Mouse (Mus musculus) heart, embryonic 13.5 days (tissue): ENCODE data around the gene Ccdc162. TPM values are rescaled to one million over a fixed set of nuclear protein-coding genes. Genes with fewer than 3 reads are reported as not detected.

Source experiments
- ATAC-seq: fragments of 200-750 bp; cut with Nextera tagmentation; 2 replicates; pipeline ENCODE4 v1.8.0; 2017; ENCODE audit warnings: moderate TSS enrichment; ENCODE audit not compliant: insufficient number of reproducible peaks, low FRiP score, low TSS enrichment; ENCODE audit errors: extremely low read depth
- H3K27ac ChIP-seq: fragments of 300-500 bp; sonication (generic); replicated peaks from 2 replicates; pipeline ENCODE4 v1.5.1; 2015; ENCODE audit warnings: moderate library complexity, mild to moderate bottlenecking, inconsistent platforms
- H3K27me3 ChIP-seq: fragments of 300-500 bp; sonication (generic); replicated peaks from 2 replicates; pipeline ENCODE4 v1.6.1; 2015; ENCODE audit warnings: mild to moderate bottlenecking, inconsistent platforms
- H3K36me3 ChIP-seq: fragments of 300-500 bp; sonication (generic); 2 replicates; pipeline ENCODE4 v1.6.1; 2015; ENCODE audit warnings: mild to moderate bottlenecking, inconsistent platforms
- H3K4me1 ChIP-seq: fragments of 300-500 bp; sonication (generic); 2 replicates; pipeline ENCODE4 v1.6.1; 2015; ENCODE audit warnings: inconsistent platforms
- H3K4me2 ChIP-seq: fragments of 300-500 bp; sonication (generic); 2 replicates; pipeline ENCODE4 v1.6.1; 2015; ENCODE audit warnings: inconsistent platforms, mild to moderate bottlenecking, moderate library complexity
- H3K4me3 ChIP-seq: fragments of 300-500 bp; sonication (generic); 2 replicates; pipeline ENCODE4 v1.5.1; 2015; ENCODE audit warnings: moderate library complexity, mild to moderate bottlenecking, inconsistent platforms
- H3K9ac ChIP-seq: fragments of 300-500 bp; sonication (generic); 2 replicates; pipeline ENCODE4 v1.6.1; 2015; ENCODE audit warnings: inconsistent platforms, mild to moderate bottlenecking, moderate library complexity
- H3K9me3 ChIP-seq: fragments of 300-500 bp; sonication (generic); 2 replicates; pipeline ENCODE4 v1.6.1; 2016; ENCODE audit warnings: inconsistent platforms
- WGBS: fragments of 180-500 bp; shearing (Covaris S2); methylation state at CpG from one replicate; pipeline ENCODE4 v1.1.7; 2015; ENCODE audit warnings: mixed read lengths; 5-methylcytosine and 5-hydroxymethylcytosine counted together
- polyA plus RNA-seq: library from polyadenylated mRNA; unstranded; fragments of >200 nt; fragmentation: Nextera tagmentation; extraction: Ambion mirVana; gene quantifications from 2 replicates; pipeline ENCODE4 v1.2.1, GENCODE M21; 2015

Gene Ccdc162
- polyA plus RNA-seq, result 0.27 and 0.38 TPM in 2 replicates

DNA sequence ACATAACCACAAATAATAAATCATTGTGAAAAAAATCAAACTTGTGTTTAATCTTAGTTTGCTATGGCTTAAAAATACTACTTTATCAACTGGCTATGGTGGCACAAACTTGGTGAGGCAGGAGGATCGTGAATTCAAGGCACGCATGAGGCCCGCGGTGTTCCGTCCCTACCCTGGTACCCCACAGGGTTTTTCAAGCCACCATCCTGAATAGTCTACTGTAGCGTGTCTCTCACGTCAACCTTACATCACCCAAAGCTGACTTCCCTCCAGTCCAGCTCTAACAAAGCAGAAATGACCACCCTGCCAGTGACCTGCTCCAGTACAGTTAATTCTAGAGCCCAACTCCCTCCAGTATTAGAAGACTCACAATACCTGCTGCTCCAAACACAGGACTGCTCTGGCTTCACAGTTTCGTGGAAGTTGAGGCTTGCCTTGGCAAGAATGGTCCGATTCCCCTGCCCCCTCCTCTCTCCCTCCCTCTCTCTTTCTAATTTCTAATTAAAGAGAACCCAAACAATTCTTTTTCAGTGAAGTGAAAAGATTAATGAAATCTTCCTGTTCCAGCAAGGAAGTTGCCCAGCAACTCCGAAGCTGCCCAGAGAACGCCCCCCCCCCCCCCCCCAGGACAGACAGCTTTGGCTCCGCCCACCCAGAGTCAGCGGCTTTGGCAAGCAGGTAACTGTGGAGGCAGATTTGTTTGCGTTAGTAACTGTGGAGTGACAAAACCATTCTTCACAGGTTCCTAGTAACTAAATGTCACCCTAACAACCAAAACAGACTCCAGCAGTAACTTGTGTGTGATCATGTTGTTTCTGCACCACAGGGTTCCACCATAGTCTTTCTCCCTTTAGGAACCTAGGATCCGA, at the start of gene Ccdc162:
TSS of gene Ccdc162 (minus strand) at position 606 of the 869 bp plus-strand sequence.
- no peaks in the 10 kb centered on the region for H3K4me1 ChIP-seq
- H3K9ac ChIP-seq, result 0 out of 2 replicates have a peak within 1 kb of the TSS, but pooled peaks have one; percentile 19
- no peaks in the 10 kb centered on the region for H3K9me3 ChIP-seq
- H3K27me3 ChIP-seq, result no peaks in the 10 kb centered on the region
- no peak within 1 kb of the TSS for H3K4me3 ChIP-seq
- no peak within 1 kb of the TSS for H3K27ac ChIP-seq
- peaks cover 10% of the 10 kb centered on the region for H3K36me3 ChIP-seq
- 63% methylated on average over 15 of the region's 15 CpGs for WGBS
- ATAC-seq, result no peak
- H3K4me2 ChIP-seq, result no peak within 1 kb of the TSS

DNA sequence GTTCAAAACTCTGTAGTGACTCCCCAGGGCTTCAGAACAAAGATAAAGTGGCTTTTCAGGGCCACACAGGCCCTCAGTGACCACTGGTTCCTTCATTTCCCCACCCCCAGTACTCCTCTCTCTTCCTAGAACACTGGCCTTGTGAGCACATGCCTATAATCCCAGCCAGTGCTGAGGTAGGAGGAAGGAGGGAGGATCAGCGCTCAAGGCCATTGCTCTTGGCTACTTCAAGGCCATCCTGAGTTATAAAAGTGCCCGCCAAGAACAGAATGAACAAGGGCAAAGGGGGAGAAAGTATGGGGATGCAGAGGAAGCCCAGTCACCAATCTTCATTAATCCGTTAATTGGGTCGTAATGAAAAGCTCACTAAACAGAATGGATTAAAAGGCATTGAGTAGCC, 49.2 kb upstream of the Ccdc162 start:
- ATAC-seq, result no peak
- H3K9me3 ChIP-seq, result no peaks in the 10 kb centered on the region
- WGBS, result 89% methylated on average over 4 of the region's 4 CpGs
- no peak overlapping the region for H3K9ac ChIP-seq
- peaks cover 8% of the 10 kb centered on the region; the same call in 1 of the 2 replicates for H3K4me1 ChIP-seq
- H3K36me3 ChIP-seq, result no peaks in the 10 kb centered on the region
- no peak overlapping the region for H3K4me3 ChIP-seq
- H3K27ac ChIP-seq, result no peak overlapping the region
- H3K27me3 ChIP-seq, result no peaks in the 10 kb centered on the region
- H3K4me2 ChIP-seq, result no peak overlapping the region

DNA sequence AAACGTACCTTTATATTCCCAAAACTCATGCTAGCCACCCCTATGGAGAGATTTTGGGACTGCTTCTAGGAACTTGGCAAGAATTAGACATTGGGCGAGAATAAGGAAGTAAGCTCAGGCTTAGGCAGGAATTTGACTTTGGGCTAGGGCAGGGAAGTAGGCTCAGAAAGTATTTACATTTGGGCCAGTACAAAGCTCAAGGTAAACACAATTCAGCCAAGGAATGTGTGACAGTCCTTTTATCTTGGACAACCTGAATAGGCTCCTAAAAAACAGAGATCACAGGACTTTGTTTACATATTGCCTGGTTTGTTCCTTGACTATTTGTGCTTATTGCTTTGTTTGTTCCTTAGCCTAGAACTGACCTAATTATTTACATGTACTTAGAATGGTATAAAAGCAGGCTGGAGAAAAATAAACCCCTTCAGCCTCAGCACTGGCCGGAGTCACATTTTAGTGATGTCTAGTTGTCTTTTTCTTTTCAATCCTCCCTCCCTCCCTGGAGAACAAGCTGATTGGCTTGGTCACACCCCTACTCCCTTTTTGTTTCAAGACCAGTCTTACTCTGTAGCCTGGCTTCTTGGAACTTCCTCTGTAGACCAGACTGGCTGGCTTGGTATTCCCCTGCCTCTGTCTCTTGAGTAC, 47.4 kb upstream of the Ccdc162 start:
- no peak overlapping the region for H3K9ac ChIP-seq
- H3K4me1 ChIP-seq, result peaks cover 11% of the 10 kb centered on the region; the same call in 1 of the 2 replicates
- no peak overlapping the region for H3K27ac ChIP-seq
- no peaks in the 10 kb centered on the region for H3K27me3 ChIP-seq
- H3K4me3 ChIP-seq, result no peak overlapping the region
- H3K36me3 ChIP-seq, result no peaks in the 10 kb centered on the region
- WGBS, result 77% methylated on average over 3 of the region's 3 CpGs
- no peaks in the 10 kb centered on the region for H3K9me3 ChIP-seq
- no peak overlapping the region for H3K4me2 ChIP-seq
- no peak for ATAC-seq

DNA sequence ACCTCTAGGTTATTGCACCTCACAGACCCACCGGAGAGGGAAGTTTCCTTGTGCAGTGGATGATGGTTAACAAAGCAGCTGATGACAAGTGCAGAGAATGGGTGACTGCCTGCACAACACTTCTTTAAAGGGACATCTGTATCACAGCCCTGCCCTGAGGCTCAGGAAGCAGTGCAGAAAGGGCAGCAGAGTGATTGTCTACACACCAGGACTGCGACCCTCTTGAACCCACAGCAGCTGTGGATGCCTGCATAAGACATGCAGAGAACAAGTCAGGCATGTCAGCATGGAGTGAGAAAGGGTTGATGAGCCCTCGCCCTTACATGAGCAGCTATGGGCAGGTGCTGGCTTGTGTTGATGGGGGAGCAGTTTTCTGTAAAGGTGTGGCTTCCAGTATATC, 44.4 kb upstream of the Ccdc162 start:
- H3K4me2 ChIP-seq, result no peak overlapping the region
- WGBS, result 47% methylated on average over 3 of the region's 3 CpGs
- no peak overlapping the region for H3K4me3 ChIP-seq
- no peaks in the 10 kb centered on the region for H3K36me3 ChIP-seq
- no peaks in the 10 kb centered on the region for H3K27me3 ChIP-seq
- no peaks in the 10 kb centered on the region for H3K9me3 ChIP-seq
- H3K4me1 ChIP-seq, result peaks cover 20% of the 10 kb centered on the region
- no peak for ATAC-seq
- no peak overlapping the region for H3K9ac ChIP-seq
- no peak overlapping the region for H3K27ac ChIP-seq

DNA sequence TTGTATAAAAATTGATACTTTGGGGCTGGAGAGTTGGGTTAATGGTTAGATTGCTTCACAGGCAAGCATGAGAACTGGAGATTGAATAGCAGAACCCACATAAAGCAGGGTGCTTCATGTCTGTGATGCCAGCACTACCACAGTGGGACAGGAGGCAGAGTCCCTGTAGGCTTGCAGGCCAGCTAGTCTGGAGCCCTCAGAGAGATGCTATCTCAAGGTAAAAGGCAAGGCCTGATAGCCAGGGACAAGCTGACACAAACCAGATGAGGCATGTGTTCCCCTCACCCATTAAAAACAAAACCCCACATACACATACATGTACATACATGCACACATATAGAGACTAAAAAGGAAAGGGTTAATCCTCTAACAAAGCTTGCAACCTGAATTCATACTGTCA, 41.6 kb upstream of the Ccdc162 start:
- Histone ChIP-seq H3K9ac (no peak overlapping the region), H3K4me3 (no peak overlapping the region)
- ATAC-seq, result no peak

DNA sequence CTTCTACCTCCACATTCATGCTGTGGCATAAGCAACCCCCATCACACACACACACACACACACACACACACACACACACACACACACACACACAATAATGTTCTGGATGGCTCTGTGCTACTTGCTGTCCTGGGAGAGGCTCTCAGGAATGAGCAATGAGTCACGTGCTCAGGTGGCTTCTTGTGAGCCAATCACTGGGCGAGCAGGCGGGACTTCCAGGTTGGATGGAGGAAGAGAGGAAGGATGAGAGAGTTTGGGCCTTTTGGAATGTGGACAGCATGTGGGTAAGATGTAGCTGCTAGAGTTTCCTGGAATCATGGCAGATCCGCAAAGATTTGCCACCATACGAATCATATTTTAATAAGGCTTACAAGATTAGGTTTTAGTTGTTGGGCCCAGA, 40.8 kb upstream of the Ccdc162 start:
- Histone ChIP-seq H3K36me3 (no peaks in the 10 kb centered on the region), H3K4me1 (peaks cover 21% of the 10 kb centered on the region), H3K9me3 (no peaks in the 10 kb centered on the region)

More for the DNA sequence above, 41.6 kb upstream of the Ccdc162 start:
- Histone ChIP-seq H3K4me1 (peaks cover 20% of the 10 kb centered on the region), H3K36me3 (no peaks in the 10 kb centered on the region), H3K9me3 (no peaks in the 10 kb centered on the region), H3K27ac (no peak overlapping the region), H3K4me2 (no peak overlapping the region), H3K27me3 (no peaks in the 10 kb centered on the region)

DNA sequence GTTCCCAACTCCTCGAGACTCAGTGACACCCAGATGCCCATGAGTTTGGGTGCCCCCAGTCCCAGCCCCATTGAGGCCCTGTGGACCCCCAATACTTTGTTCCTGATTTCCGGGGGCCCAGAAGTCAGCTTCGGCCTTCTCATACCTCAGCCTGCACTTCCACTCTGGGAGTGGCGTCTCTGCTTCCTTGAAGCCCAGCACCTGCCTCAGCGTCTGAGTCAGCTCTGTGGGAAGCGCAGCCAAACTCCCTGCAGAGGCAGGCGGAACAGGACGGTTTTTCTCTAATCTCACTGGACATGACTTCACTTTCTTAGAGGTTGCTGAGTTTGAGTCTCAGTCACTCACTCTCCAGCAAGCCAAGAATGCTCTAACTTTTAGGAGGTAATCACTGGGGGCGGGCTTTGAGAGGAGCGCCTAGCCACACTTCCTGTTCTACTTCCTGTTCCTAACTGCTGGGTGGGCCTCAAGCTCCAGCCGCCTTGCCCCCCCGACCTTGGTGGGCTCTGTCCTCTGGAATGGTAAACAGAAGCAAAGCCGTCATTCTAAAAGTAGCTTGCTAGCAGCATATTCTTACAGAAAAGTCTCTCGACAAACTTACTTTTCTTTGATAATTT, 35.5 kb upstream of the Ccdc162 start:
- Histone ChIP-seq H3K4me3 (no peak overlapping the region), H3K27me3 (no peaks in the 10 kb centered on the region), H3K36me3 (no peaks in the 10 kb centered on the region), H3K4me2 (0 out of 2 replicates have a peak overlapping the region, but pooled peaks have one; percentile 4), H3K4me1 (peaks cover 8% of the 10 kb centered on the region), H3K9me3 (no peaks in the 10 kb centered on the region), H3K27ac (no peak overlapping the region), H3K9ac (no peak overlapping the region)
- no peak for ATAC-seq
- WGBS, result 60% methylated on average over 14 of the region's 14 CpGs

More for the DNA sequence above, 40.8 kb upstream of the Ccdc162 start:
- no peak overlapping the region for H3K27ac ChIP-seq
- no peak overlapping the region for H3K9ac ChIP-seq
- 88% methylated on average over 5 of the region's 5 CpGs for WGBS
- no peak for ATAC-seq
- no peaks in the 10 kb centered on the region for H3K27me3 ChIP-seq
- H3K4me3 ChIP-seq, result no peak overlapping the region
- H3K4me2 ChIP-seq, result no peak overlapping the region

DNA sequence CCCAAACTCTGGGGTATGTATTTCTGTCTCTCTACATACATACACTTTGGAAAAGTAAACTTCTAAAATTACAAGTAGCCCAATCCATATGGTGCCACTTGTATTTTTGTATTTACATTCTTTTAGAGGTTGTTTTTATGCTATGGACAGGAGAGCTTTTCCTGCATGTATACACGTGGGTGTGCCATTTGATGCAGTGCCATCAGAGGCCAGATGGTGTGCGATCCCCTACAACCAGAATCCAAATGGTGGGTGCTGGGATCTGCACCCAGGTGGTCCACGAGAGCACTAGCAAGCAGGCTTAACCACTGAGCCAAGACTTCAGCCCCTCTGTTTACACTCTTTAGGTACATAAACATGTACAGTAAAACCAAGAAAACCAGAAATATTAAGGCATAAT, 32.9 kb upstream of the Ccdc162 start:
- Histone ChIP-seq H3K4me1 (peaks cover 16% of the 10 kb centered on the region), H3K4me2 (no peak overlapping the region), H3K36me3 (no peaks in the 10 kb centered on the region), H3K9me3 (no peaks in the 10 kb centered on the region), H3K4me3 (no peak overlapping the region), H3K27ac (no peak overlapping the region), H3K9ac (no peak overlapping the region), H3K27me3 (no peaks in the 10 kb centered on the region)
- ATAC-seq, result no peak
- 80% methylated on average over 3 of the region's 3 CpGs for WGBS

DNA sequence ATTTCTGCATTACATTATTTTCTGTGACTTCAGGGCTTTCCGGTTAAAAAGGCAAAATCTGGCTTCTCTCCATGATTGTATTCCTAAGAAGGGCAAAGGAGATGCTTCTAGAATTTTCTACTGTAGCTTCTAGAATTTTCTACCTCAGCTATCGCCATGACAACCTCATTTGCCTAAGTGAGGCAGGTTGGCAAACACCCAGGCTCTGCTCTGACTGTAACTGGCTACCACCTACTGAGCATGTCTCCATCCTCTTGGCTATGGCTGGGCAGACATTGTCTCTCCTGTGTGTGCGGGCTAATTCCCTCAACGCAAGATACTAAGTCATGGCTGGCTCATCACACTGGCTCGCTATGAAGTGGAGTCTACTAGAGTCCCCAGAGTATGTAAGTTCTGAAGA, 30.1 kb upstream of the Ccdc162 start:
- H3K9ac ChIP-seq, result no peak overlapping the region
- no peak overlapping the region for H3K27ac ChIP-seq
- peaks cover 8% of the 10 kb centered on the region; the same call in 1 of the 2 replicates for H3K4me1 ChIP-seq
- WGBS, result 86% methylated on average over 5 of the region's 5 CpGs
- no peaks in the 10 kb centered on the region for H3K9me3 ChIP-seq
- peaks cover 16% of the 10 kb centered on the region for H3K36me3 ChIP-seq
- no peaks in the 10 kb centered on the region for H3K27me3 ChIP-seq
- ATAC-seq, result no peak
- no peak overlapping the region for H3K4me2 ChIP-seq
- no peak overlapping the region for H3K4me3 ChIP-seq

DNA sequence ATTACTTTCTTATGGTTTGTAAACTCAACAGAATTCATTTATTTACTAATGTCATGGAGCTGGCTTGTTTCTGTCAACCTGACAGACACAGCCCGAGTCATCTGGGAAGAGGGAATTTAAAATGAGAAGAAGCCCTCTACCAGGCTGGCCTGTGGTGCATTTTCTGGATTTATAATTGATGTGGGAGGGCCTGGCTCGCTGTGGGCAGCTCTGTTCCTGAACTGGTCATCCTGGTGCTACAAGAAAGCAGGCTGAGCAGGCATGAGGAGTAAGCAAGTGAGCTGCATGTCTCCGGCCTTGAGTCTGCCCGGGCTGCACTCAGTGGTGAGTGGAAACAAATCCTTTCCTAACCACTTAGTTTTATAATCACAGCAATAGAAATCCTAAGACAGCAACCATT, 27.6 kb upstream of the Ccdc162 start:
- Histone ChIP-seq H3K4me2 (no peak overlapping the region), H3K27ac (no peak overlapping the region), H3K4me1 (peaks cover 8% of the 10 kb centered on the region; the same call in 1 of the 2 replicates), H3K27me3 (no peaks in the 10 kb centered on the region), H3K9me3 (no peaks in the 10 kb centered on the region), H3K36me3 (peaks cover 19% of the 10 kb centered on the region), H3K9ac (no peak overlapping the region), H3K4me3 (no peak overlapping the region)
- WGBS, result 78% methylated on average over 4 of the region's 4 CpGs
- no peak for ATAC-seq

DNA sequence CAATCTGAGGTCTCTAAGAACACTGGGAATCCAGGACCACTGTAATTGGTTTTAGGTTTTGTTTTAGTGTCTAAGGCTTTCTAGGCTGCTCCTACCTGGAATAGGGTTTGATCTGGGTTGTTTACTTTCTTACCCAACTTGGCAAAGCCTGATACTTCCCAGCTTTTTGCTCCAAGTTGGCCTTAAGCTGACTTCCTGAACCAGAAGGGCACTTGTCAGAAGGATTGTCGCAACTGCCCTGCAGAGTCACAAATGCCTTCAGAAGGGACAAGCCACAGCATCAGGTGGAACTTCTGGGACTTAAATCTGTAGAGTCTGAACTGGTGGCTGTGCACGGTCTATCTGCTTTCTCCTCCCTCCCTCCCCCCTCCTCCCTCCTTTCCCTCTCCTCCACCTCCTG, 23.8 kb upstream of the Ccdc162 start:
- Histone ChIP-seq H3K9ac (no peak overlapping the region), H3K27me3 (no peaks in the 10 kb centered on the region), H3K27ac (no peak overlapping the region), H3K9me3 (no peaks in the 10 kb centered on the region), H3K4me1 (peaks cover 6% of the 10 kb centered on the region; the same call in 1 of the 2 replicates), H3K4me2 (no peak overlapping the region), H3K4me3 (no peak overlapping the region), H3K36me3 (peaks cover 52% of the 10 kb centered on the region)
- no peak for ATAC-seq
- 74% methylated on average over 2 of the region's 2 CpGs for WGBS
